Mouse (Mus musculus) large intestine, adult 2 months (tissue): ENCODE results near the gene Rps4x. TPM values are rescaled to one million over a fixed set of nuclear protein-coding genes. Genes with fewer than 3 reads are reported as not detected.
"Not testable (repeated sequence)": the region's sequence is repeated elsewhere in the genome, so short reads cannot be mapped to it uniquely, and the experiment has no call there.

ENCODE experiments used
- DNase-seq: peaks from one replicate; pipeline ENCODE4 v3.0.0-alpha.2; 2012; ENCODE audit warnings: low read depth, low spot score
- WGBS: fragments of 180-500 bp; shearing (Covaris S2); methylation state at CpG from one replicate; pipeline ENCODE4 v1.1.7; 2018; 5-methylcytosine and 5-hydroxymethylcytosine counted together
- polyA plus RNA-seq: library from polyadenylated mRNA; depleted of rRNA; stranded (reverse); fragments of >200 nt; gene quantifications from 2 replicates; pipeline ENCODE4 v1.2.3, GENCODE M21; 2012; rRNA removed

The Rps4x gene
- 619 and 685 TPM in 2 replicates for polyA plus RNA-seq

- WGBS, result 20% methylated on average over 37 of the region's 37 CpGs
- DNase-seq, result no peak
These were observed at the start of gene Rps4x for GRCm38 (mm10) chrX:102188712-102189497. Rps4x (minus strand) TSS chrX:102189394.

GRCm38 (mm10) chrX:102219126-102219525 lies 29.9 kb upstream of the Rps4x start:
- WGBS, result 21% methylated on average over 1 of the region's 1 CpGs
- DNase-seq, result no peak

GRCm38 (mm10) chrX:102215356-102215755 lies 26.2 kb upstream of the Rps4x start:
- DNase-seq, result not testable (repeated sequence)
- 45% methylated on average over 9 of the region's 9 CpGs for WGBS

DNA sequence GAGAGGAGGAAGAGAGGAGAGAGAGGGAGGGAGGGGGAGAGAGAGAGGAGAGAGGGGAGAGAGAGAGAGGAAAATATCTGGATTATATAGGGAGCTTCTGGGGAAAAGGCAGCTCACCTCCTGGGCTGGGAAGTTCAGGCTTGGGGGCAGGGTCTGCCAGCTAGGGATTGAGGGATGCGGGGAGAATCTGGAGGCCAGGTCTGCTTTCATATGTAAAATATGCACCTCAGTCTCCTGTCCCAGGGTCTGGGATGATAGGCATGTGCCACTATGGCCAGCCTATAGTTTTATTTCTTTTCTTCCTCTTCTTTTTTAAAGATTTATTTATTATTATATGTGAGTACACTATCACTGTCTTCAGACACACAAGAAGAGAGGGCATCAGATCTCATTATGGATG lies 1.6 kb upstream of the Rps4x start:
- no peak for DNase-seq
- WGBS, result 75% methylated on average over 1 of the region's 1 CpGs

DNA sequence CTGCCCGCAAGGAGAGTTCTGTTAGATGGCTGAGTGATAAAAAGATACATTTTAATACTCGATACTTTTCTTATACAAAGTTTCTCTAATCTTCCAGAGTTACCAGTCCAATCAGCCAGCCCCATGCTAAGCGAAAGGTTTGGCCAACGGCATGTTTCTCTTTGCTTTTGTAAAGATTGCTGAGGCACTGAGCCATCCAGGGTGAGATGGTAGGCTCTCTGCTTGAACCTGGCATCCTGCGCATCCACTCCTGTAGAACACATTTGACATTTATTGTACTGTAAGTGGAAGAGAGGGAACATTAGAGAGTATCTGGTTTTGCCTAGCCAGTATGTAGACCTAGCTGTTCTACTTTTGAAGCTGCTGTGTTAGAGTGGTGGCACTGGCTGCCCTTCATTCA lies 387 bp upstream of the Rps4x start:
- DNase-seq, result no peak
- WGBS, result 44% methylated on average over 5 of the region's 5 CpGs

- WGBS, result 28% methylated on average over 11 of the region's 11 CpGs
- DNase-seq, result no peak
These were observed 2.0 kb downstream of the Rps4x start for GRCm38 (mm10) chrX:102187023-102187699.

DNA sequence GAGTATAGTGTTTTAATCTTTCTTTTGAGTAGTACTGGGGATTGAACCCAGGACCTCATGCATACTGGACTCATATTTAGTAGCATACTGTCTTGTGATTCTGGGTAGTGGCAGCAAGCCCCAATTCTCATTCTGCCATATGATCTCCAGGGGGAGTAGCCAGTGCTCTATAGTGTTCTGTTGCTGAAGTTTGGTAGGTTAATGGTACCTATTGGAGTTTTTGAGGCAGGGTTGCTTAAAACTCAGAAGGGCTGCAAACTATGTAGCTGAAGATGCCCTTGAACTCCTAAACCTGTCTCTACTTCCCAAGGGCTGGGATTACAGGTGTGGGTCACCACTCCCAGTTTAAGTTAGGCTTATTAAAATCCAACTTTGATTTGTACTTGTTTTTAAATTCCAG lies 6.6 kb downstream of the Rps4x start:
- no peak for DNase-seq

DNA sequence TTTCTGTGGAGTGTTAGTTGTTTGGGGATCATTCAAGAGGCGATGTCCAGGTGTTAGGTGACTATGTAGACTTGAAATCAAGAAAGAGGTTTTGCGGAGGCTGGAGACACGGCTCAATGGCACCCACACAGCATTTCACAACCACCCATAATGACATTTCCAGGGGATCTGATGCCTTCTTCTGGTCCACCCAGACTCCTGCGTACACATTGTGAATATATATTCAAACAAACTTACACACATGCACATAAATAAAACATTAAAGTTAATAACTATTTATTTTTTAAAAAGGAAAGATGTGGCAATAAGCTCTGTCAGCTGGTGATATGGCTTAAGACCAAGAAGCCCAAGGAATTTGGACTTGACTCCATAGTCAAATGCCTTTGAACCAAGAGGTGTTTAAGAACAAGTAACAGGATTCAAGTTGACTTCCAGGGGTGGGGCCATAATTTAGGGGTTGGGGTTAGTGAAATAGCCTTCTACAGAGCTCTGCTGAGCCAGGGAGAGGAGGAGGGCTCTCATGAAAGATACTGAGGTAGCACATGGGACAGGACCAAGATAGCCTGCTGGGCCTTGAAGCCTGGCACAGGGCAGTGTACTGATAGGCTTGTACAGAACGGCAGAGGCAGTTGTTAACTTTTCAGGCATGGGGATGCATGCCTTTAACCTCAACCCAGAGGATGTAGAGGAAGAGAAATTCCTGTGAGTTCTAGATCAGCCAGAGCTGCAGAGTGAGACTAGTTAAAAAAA lies 13.5 kb downstream of the Rps4x start:
- WGBS, result 85% methylated on average over 5 of the region's 5 CpGs
- DNase-seq, result no peak

GRCm38 (mm10) chrX:102170900-102171299 lies 18.3 kb downstream of the Rps4x start:
- DNase-seq, result no peak
- WGBS, result 60% methylated on average over 3 of the region's 3 CpGs

GRCm38 (mm10) chrX:102170135-102170534 lies 19.1 kb downstream of the Rps4x start:
- 54% methylated on average over 3 of the region's 3 CpGs for WGBS
- no peak for DNase-seq

GRCm38 (mm10) chrX:102169724-102170123 lies 19.5 kb downstream of the Rps4x start:
- DNase-seq, result no peak
- 81% methylated on average over 1 of the region's 1 CpGs for WGBS

- no peak for DNase-seq
These were observed 22.2 kb downstream of the Rps4x start for GRCm38 (mm10) chrX:102166986-102167385.

DNA sequence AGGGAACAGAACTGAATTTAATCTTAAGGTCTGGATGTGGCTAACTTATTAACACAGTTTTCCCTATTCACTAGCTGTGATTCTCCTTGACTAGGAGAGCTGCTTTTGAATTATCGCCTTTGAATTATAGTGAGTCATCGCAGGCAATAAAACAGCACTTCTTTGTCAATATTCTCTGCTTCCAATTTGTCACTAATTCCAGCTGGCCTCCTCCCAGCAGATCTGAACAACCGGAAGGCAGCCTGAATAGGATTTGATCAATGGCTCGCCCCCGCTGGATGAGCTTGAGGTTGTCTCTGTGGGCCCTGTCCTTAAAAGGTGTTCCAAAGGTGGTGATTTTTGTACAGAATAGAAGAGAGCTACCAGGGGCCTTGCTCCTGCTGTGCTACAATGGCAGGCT lies 22.7 kb downstream of the Rps4x start:
- no peak for DNase-seq
- WGBS, result 34% methylated on average over 5 of the region's 5 CpGs

More at GRCm38 (mm10) chrX:102166986-102167385, 22.2 kb downstream of the Rps4x start:
- 43% methylated on average over 6 of the region's 6 CpGs for WGBS

DNA sequence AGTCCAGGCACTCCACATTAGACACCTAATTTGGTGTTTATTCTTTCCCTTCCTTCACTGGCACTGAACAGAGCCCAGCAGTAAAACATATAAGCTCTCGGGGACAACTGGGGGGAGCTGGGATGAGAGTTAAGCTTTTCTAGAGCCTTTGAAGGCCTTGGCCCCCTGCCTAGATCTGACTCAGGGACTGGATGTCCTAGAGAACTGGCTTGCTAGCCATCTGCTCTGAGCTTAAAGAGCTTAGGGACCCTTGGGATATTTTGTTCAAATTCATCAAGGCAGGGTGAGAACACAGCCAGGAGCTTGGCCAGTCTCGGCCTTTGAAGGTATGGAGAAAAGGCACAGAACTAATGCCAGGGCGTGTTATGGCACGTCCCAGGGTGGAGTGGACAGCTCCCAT lies 25.7 kb downstream of the Rps4x start:
- no peak for DNase-seq
- WGBS, result 71% methylated on average over 4 of the region's 4 CpGs

DNA sequence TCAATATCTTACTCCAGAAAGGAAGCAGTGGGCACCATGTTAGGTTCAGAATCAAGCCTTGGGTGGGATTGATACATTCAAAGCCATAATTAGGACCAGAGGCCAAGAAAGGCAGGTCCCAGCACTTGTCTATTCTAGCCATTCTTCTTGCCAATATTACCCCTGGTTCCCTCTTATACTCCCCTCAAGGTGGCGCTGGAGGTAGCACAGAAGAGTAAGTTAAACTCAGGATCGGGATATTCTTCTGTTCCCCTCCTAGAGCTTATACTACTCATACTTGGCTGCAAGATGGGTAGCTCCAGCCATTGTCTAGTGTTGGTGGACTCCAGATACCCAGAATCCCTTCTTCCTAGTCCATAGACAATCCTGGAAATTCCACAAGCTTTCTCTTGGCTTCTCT lies 26.1 kb downstream of the Rps4x start:
- DNase-seq, result no peak
- WGBS, result 30% methylated on average over 2 of the region's 2 CpGs

- no peak for DNase-seq
- 71% methylated on average over 2 of the region's 2 CpGs for WGBS
These were observed 28.7 kb downstream of the Rps4x start for GRCm38 (mm10) chrX:102160528-102160927.

DNA sequence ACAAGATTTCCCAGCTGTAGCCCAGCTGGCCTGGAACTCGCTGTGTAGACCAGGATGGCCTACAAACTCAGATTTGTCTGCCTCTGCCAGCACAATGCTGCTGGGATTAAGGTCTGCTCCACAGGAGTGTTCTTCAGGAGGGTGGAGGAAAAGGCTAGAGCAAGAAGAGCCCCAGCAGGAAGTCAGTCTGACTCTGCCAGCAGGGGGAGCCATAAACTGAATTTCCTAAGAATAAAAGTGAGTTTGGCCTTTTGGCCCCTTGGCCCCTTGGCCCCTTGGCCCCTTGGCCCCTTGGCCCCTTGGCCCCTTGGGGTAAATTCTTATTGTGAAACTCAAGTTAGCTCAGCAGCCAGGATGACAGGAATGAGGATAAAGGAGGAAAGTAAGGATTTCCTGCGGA lies 29.4 kb downstream of the Rps4x start:
- DNase-seq, result no peak
- 74% methylated on average over 2 of the region's 2 CpGs for WGBS

DNA sequence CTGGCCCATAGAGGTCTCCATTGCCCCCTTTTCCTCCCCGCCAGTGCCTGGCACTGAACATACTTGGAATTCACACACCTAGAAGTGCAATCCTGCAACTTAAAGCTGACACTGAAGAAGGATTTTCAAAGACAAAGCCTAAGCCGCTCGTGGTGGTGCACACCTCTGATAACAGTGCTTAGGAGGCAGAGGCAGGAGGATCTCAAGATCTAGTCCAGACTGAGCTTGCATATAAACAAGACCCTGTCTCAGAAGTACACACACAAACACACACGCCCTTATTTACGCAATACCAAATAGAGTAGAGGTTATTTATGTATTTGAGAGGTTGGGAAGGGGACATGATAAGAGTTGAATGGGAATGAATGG lies 31.8 kb downstream of the Rps4x start:
- DNase-seq, result no peak
- WGBS, result 43% methylated on average over 5 of the region's 5 CpGs

GRCm38 (mm10) chrX:102156618-102157422 lies 32.4 kb downstream of the Rps4x start, which contains the start of gene Ercc6l:
Ercc6l (minus strand) TSS chrX:102157091.
- DNase-seq, result peak; percentile 51
- WGBS, result 11% methylated on average over 42 of the region's 42 CpGs

DNA sequence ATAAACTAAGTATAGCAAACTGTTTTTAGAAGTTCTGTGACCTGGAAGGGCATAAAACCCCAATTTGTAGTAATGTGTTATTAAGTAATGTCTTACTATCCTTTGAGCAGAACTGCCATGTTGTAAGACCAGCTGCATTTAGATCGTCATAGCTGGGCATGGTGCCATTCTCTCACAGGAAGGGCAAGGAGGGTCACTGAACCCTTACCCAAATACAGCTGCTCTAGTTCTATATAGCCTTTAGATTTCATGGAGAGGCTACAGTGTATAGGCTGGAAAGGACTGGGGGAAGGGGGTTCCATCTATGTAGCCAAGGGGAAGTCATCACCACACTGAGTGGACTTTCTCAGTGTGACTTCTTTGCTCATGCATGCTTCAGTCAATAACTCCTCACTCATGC lies 48.0 kb downstream of the Rps4x start:
- no peak for DNase-seq

More for the DNA sequence above, 48.0 kb downstream of the Rps4x start:
- 26% methylated on average over 1 of the region's 1 CpGs for WGBS
